Mouse (Mus musculus) spleen, adult 2 months (tissue): ENCODE results near the gene Baz1a. TPM values are rescaled to one million over a fixed set of nuclear protein-coding genes. Genes with fewer than 3 reads are reported as not detected.

ENCODE experiments used
- DNase-seq, 2 experiments: peaks; one replicate each; pipeline versions ENCODE4 v3.0.0 to v3.0.0-alpha.2; 2012 to 2021; ENCODE audit warnings: low spot score in 2 of 2, low read depth in 1 of 2
- H3K27ac ChIP-seq: fragments of 200-500 bp; 2 replicates; pipeline ENCODE4 v1.5.1; 2012; ENCODE audit warnings: low read length, inconsistent platforms; ENCODE audit not compliant: insufficient read depth
- H3K27me3 ChIP-seq: fragments of 200-500 bp; 2 replicates; pipeline ENCODE4 v1.6.1; 2012; ENCODE audit warnings: mild to moderate bottlenecking, moderate library complexity, low read length, inconsistent platforms; ENCODE audit not compliant: control insufficient read depth, insufficient read depth
- H3K36me3 ChIP-seq: fragments of 200-500 bp; 2 replicates; pipeline ENCODE4 v1.6.1; 2012; ENCODE audit warnings: mild to moderate bottlenecking, low read length, inconsistent platforms; ENCODE audit not compliant: control insufficient read depth, insufficient read depth
- H3K4me1 ChIP-seq: fragments of 200-500 bp; 2 replicates; pipeline ENCODE4 v1.6.1; 2011; ENCODE audit warnings: inconsistent platforms; ENCODE audit not compliant: control insufficient read depth, insufficient read depth, insufficient read length
- H3K4me3 ChIP-seq: fragments of 200-500 bp; 2 replicates; pipeline ENCODE4 v1.5.1; 2011; ENCODE audit warnings: mild to moderate bottlenecking, inconsistent platforms; ENCODE audit not compliant: insufficient read depth, insufficient read length; ENCODE audit errors: extremely low read depth
- CTCF ChIP-seq: fragments of 200-500 bp; IDR thresholded peaks from 2 replicates; pipeline ENCODE4 v1.5.1; 2011; ENCODE audit warnings: mild to moderate bottlenecking, inconsistent platforms; ENCODE audit not compliant: insufficient read depth, insufficient read length, insufficient replicate concordance; ENCODE audit errors: extremely low read depth
- POLR2A ChIP-seq: fragments of 200-500 bp; IDR thresholded peaks from 2 replicates; pipeline ENCODE4 v1.6.1; 2011; ENCODE audit warnings: low read depth, low read length, inconsistent platforms
- WGBS: fragments of 180-500 bp; shearing (Covaris S2); methylation state at CpG from one replicate; pipeline ENCODE4 v1.1.7; 2018; 5-methylcytosine and 5-hydroxymethylcytosine counted together
- polyA plus RNA-seq: library from polyadenylated mRNA; depleted of rRNA; stranded (reverse); fragments of >200 nt; gene quantifications from 2 replicates; pipeline ENCODE4 v1.2.3, GENCODE M21; 2012

Gene Baz1a
- polyA plus RNA-seq, 1 experiment, result 8.1 TPM

DNA sequence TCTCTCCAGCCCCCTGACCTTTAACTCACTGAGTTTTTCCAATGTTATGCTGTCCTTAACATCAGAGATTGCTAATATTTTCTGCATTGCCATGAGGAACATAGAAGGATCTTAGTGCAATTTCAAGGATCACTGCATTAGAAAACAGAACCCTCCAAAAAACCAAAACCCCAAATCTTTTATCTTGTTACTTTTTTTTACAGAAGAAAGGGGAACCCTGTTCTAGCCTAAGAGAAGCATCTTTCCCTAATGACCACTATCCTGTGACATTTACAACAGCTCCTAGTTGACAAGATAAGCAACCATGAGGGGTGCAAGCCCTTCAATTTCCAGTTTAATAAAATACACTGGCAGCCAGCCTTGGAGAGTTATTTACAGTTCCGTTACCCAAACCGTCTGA, 42.6 kb upstream of the Baz1a start:
- H3K4me1 ChIP-seq, result no peaks in the 10 kb centered on the region
- 84% methylated on average over 2 of the region's 2 CpGs for WGBS
- H3K27ac ChIP-seq, result no peak overlapping the region
- DNase-seq, result no peak
- H3K27me3 ChIP-seq, result no peaks in the 10 kb centered on the region
- no peak overlapping the region for H3K4me3 ChIP-seq
- H3K36me3 ChIP-seq, result no peaks in the 10 kb centered on the region
- TF ChIP-seq POLR2A, result no peak
- TF ChIP-seq CTCF, result no peak

DNA sequence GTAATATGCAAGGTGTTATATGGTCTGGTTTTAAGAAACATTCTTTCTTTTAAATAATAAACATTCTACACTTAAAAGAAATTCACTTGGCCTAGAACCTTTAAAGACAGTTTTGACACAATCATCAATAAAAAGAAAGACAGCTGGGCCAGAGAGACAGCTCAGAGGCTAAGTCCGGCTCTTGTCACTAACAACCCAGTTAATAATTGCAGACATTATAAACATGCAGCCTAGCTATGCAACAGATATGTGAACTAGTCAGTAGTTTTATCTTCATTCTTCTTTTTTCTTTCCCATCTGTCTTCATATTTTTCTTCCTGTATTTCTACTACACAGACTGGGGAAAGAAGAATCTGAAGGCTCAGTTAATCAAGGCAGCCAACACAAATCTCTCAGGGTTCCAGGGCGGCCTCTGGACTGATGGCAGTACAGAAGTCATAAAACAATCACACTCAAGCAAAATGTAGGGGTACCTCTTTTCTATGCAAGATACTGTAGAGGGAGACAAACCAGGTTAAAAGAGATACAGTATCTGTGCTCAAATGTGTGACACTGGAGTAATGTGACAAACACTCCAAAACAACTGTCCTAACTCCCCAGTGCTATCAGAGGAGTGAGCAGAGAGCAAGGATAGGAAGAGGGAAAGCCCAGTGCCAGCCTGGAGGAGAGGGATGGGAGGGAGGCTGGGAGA, 40.5 kb upstream of the Baz1a start:
- WGBS, result 88% methylated on average over 2 of the region's 2 CpGs
- H3K27ac ChIP-seq, result no peak overlapping the region
- no peaks in the 10 kb centered on the region for H3K36me3 ChIP-seq
- peaks cover 2% of the 10 kb centered on the region; the same call in 1 of the 2 replicates for H3K4me1 ChIP-seq
- H3K4me3 ChIP-seq, result no peak overlapping the region
- H3K27me3 ChIP-seq, result no peaks in the 10 kb centered on the region
- TF ChIP-seq CTCF (no peak), POLR2A (no peak)
- no peak for DNase-seq

DNA sequence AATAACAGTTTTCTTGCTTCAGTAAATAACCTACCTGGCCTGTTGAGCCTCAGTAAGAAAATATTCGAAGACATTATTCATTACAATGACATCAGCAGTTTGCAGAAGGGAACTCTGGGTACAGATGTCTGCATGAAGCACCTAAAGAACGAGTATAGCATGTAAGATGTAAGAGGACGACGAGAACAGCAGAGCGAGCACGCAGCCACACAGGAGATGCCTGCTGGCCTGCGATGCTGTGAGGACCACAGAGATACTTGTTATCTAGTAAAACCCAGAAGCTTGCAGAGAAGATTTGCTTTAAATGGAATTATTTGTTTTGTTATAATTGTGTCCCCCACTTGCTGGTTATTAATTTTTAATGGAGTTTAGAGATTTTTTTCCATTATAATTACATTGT, 39.1 kb upstream of the Baz1a start:
- DNase-seq, result no peak
- Histone ChIP-seq H3K36me3 (no peaks in the 10 kb centered on the region), H3K4me3 (no peak overlapping the region)

DNA sequence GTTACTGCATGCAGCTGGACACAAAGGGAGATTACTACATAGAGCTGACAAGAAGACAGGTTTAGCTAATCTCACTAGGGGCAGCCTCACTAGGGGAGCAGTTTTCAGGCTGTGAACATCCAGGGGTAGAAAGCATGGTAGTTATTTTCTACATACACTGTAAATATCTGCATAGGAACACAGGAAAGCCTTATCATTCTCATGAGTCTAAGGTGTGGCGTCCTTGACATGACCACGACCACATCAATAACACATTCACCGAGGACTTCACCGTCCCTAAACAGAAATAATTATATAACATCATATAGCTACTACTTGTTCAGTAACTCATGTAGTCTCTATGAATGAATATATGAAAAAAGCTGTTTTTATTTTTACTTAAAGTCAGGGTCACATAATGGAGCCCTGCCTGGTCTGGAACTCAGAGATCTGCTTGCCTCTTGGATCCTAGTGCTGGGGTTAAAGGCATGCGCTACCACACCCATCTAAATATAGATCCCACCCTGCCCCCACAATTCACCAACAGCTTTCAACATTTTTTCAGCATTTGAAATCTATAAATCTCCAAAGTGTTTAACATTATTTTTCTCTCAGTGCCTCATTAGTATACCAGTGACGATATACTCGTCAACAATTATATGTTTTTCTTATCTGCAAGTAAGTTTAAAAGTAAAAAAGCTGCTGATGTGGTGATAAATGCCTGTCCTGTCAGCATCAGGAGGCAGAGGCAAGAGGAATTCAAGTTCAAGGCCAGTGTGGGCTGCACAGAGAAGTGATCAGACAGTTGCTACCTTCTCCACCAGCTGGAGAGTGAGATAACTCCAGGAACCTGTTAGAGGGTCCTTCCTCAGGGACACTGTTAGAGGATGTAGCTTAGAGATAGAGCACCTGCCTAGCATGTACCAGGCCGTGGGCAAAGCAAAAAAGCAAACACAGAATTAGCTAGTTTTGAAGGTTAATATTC, 37.3 kb upstream of the Baz1a start:
- WGBS, result 73% methylated on average over 8 of the region's 8 CpGs
- no peaks in the 10 kb centered on the region for H3K36me3 ChIP-seq
- H3K4me1 ChIP-seq, result peaks cover 2% of the 10 kb centered on the region; the same call in 1 of the 2 replicates
- H3K4me3 ChIP-seq, result no peak overlapping the region
- H3K27me3 ChIP-seq, result no peaks in the 10 kb centered on the region
- no peak overlapping the region for H3K27ac ChIP-seq
- DNase-seq, result no peak
- no peak for TF ChIP-seq CTCF
- TF ChIP-seq POLR2A, result no peak

More for the DNA sequence above, 39.1 kb upstream of the Baz1a start:
- Histone ChIP-seq H3K27me3 (no peaks in the 10 kb centered on the region), H3K4me1 (peaks cover 2% of the 10 kb centered on the region; the same call in 1 of the 2 replicates), H3K27ac (no peak overlapping the region)
- WGBS, result 87% methylated on average over 7 of the region's 7 CpGs
- TF ChIP-seq CTCF (no peak), POLR2A (no peak)

DNA sequence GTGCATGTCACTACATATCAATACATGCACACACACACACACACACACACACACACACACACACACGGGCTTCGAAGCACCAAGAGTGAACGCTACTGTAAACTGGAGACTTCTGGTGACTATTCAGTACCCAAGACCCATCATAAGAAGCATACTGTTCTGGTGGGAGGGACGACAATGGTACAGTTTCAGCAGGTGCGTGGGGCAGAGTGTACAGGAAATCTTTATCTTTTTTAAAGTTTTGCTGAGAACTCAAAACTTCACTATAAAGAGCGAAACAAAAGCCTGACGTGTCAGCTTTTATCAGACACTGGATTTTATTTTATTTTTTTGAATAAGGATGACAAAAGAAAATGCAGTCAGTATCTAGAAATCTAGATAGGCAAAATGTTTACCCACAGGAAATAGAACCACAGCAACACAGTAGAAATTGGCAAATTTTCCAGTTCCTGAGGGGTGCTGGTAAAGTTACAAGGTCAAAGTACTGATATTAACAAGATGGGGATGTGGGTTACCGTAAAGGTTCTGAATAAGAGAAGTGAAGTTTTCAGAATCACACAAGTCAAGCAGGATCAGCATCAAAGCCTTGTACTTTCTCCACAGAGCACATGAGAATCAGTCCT, 35.7 kb upstream of the Baz1a start:
- Histone ChIP-seq H3K36me3 (no peaks in the 10 kb centered on the region), H3K27ac (no peak overlapping the region), H3K4me1 (peaks cover 2% of the 10 kb centered on the region; the same call in 1 of the 2 replicates), H3K4me3 (no peak overlapping the region), H3K27me3 (no peaks in the 10 kb centered on the region)
- TF ChIP-seq POLR2A (no peak), CTCF (no peak)
- no peak for DNase-seq
- 70% methylated on average over 8 of the region's 8 CpGs for WGBS

- H3K36me3 ChIP-seq, result no peaks in the 10 kb centered on the region
- H3K4me1 ChIP-seq, result no peaks in the 10 kb centered on the region
- no peak overlapping the region for H3K4me3 ChIP-seq
- TF ChIP-seq POLR2A (no peak), CTCF (no peak)
- H3K27ac ChIP-seq, result no peak overlapping the region
- 71% methylated on average over 15 of the region's 15 CpGs for WGBS
- DNase-seq, result no peak
- H3K27me3 ChIP-seq, result no peaks in the 10 kb centered on the region
These were observed 26.9 kb upstream of the Baz1a start for GRCm38 (mm10) chr12:55041011-55041410.
